Mouse (Mus musculus) layer of hippocampus, adult 6 months (tissue): ENCODE results near the gene Ednrb. TPM values are rescaled to one million over a fixed set of nuclear protein-coding genes. Genes with fewer than 3 reads are reported as not detected.

Experiments
- long read RNA-seq, 2 experiments: library from polyadenylated mRNA; unstranded; transcript quantifications; one replicate each; pipeline ENCODE4 v2.0.0; 2019 to 2020
- polyA plus RNA-seq: library from polyadenylated mRNA; unstranded; fragments of <200 nt; fragmentation: Nextera tagmentation; gene quantifications from 2 replicates; pipeline ENCODE4 v1.2.3, GENCODE M21; 2021

The Ednrb gene
- 54.8 and 62.9 TPM in 2 replicates for polyA plus RNA-seq
- long read RNA-seq, experiment 1, full-length matches to known transcripts, result 40 of 65 reads
- long read RNA-seq, experiment 1, partial matches to known transcripts, result 4 of 65 reads
- long read RNA-seq, experiment 1, other reads (novel, unspliced or antisense), result 21 of 65 reads
- long read RNA-seq, experiment 2, full-length matches to known transcripts, result 258 of 271 reads
- long read RNA-seq, experiment 2, partial matches to known transcripts, result 2 of 271 reads
- long read RNA-seq, experiment 2, other reads (novel, unspliced or antisense), result 11 of 271 reads

DNA sequence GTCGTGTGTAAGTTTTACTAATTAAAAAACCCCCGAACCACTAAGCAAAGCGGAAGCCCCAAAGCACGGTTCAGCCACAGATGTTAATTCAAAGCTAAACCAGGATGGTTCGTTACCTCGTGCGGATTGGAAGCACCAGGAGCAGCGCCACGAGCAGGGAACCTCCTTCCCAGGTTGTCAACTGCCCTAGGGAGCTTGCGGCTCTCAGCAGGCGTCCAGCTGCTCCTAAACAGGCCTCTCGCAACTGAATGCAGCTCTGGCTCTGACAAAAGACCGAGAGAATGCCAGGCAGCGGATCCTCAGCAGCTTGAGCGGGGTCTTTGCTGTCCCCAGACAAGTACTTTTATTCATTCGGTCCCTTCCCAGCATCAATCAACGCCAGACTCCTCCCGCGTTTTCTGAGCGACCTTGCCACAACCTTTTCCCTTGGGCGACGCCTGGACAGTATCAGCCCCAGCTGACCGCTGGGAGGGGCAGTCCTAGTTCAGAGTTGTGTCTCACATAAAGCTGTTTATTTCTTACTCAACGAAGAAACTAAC is at the start of gene Ednrb:
TSS of gene Ednrb (minus strand) at position 392 of the 539 bp plus-strand sequence.

Other genes starting within 250 kb of the Ednrb start
- gene Slain1, start 194.2 kb downstream of the Ednrb start, polyA plus RNA-seq, result 11.1 and 11.2 TPM in 2 replicates